Mouse (Mus musculus) kidney, postnatal 25 days (tissue): Measurements from ENCODE around the gene 4930438A08Rik.
A peak's percentile ranks its signal among the peaks of the same experiment; 100 is the strongest.
"Not testable (repeated sequence)": the region's sequence is repeated elsewhere in the genome, so short reads cannot be mapped to it uniquely, and the experiment has no call there.

Experiments
- DNase-seq, 2 experiments: peaks; one replicate each; pipeline ENCODE4 v3.0.0; 2021; ENCODE audit warnings: mixed read lengths in 2 of 2

4930438A08Rik gene

DNA sequence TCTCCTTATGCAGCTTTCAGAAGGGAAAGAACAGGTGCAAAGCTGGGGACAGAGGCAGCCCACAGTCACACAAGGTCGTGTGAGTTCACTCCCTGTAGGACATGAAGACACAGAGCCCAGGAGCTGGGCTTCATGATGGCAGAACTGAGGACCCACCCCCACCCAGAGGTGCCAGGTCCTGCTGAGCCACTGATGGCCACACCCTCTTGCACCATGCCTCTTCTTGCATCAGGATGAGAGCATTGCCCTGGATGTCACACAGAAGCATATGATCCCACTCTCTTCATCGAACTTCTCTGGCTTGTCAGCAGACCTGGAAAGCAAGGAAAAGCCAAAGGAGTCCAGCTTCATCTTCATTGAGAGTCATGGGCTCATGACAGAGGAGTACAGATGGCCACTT, at the start of gene 4930438A08Rik:
Gene 4930438A08Rik (plus strand): TSS at position 228 of the 400 bp plus-strand sequence.
- DNase-seq, result no peak

DNA sequence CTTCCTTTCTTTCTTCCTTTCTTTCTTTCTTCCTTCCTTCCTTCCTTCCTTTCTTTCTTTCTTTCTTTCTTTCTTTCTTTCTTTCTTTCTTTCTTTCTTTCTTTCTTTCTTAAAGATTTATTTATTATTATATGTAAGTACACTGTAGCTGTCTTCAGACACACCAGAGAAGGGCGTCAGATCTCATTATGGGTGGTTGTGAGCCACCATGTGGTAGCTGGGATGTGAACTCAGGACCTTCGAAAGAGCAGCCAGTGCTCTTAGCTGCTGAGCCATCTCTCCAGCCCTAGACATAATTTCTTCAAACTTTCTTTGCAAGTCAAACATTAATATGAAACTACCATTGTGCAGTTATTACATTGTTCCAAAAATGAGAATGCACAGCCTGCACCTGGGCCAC, 49.7 kb upstream of the 4930438A08Rik start:
- not testable (repeated sequence) for DNase-seq

DNA sequence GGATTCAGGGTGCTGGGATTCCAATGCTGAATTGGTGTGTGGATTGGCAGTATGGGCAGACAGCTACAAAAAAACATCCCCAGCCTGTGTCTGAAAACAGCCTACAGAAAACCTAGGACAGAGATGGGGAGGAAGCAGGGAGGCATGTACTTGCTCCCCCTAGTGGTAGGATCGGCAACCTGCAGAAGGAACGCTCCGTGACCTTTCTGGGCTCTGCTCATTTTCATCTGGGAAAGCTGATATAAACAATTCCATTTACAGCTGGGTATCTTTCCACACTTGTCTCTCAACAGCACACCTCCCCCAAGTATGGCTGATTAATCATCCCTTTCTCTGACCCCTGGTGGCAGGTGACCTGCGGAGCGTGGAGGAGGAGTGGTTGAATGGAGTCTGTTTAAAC, 48.9 kb upstream of the 4930438A08Rik start:
- peak; percentile 76 to 85 for DNase-seq

DNA sequence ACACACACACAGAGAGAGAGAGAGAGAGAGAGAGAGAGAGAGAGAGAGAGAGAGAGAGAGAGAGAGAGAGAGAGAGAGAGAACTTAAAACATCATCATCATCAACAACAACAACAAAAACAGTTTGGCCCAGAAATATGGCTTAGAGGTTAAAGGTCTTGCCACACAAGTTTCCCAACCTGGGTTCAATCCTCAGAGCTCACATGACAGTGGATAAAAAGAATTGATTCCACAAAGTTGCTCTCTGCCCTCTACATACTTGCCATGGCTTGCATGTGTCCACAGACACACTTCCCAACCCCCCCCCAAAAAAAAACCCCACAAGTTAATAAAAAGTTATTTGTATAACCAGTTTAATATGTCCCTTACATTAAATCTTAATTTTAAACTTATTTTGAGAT, 48.2 kb upstream of the 4930438A08Rik start:
- no peak for DNase-seq

DNA sequence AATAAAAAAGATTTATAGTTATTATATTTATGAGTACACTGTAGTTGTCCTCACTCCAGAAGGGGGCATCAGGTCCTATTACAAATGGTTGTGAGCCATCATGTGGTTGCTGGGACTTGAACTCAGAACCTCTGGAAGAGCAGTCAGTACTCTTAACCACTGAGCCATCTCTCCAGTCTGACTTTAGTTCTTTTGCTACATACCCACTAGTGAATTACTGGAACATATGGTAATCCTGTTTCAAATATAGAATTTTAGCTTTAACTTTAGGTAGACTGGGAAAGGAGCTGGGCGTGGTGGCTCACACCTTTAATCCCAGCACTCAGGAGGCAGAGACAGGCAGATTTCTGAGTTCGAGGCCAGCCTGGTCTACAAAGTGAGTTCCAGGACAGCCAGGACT, 46.6 kb upstream of the 4930438A08Rik start:
- DNase-seq, result not testable (repeated sequence)

DNA sequence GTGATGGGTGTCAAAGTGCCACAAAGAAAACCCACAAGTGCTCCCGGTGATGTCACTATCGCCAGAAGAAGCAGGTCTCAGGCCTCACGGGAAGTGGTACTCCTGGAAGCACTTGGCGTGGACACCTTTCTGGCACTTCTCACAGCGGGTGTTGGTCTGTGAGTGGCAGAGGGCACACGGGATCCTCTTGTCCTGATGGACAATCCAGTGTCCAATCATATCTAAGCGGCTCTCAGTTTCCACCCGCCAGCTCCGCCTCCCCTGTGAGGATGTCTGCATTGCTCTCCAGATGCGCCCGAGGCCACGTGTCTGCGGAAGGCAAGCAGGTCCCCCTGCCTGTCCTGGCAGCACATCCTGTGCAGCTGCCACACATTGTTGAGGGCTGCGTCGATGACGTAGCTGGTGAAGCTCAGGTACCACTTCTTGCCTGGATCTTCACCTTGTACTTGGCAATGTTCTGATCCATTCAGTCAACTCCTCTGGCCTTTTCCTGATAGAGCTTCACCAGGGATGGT, 44.1 kb upstream of the 4930438A08Rik start:
- no peak for DNase-seq

DNA sequence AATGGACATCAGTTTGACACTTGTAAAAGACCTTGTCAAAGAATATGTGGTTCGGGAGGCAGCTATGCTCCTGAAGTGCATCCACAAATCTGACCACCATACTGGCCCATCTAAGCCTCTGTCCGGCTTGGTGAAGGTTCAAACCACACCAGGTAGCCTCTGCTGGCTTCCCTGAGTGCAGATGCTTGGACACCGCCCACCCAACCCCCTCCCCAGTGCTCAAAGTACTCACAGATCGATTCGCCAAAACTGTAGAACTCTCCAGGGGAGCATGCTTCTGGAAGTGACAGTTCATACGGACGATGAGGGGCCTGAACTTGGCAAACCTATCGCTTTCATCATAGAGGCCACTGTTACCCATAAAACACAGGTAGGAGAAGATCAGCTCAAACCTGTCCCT, 43.4 kb upstream of the 4930438A08Rik start:
- no peak for DNase-seq

DNA sequence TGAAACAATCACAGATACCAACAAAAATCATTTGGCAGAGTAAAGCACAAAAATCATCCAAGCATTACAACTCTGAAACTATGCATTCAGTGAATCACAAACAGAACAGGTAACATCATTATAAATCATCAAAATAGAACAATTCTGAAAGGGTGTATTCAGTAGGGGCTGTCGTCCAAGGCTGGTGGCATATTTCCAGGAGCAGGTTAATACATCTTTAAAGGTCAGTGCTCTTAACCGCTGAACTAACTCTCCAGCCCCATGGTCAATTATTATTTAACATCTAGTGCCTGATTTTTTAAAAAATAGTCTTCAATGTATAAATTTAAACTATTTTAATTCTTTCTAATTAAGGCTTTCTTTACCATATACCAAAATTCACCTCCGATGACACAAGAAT, 40.0 kb upstream of the 4930438A08Rik start:
- DNase-seq, result peak; percentile 41 to 51

DNA sequence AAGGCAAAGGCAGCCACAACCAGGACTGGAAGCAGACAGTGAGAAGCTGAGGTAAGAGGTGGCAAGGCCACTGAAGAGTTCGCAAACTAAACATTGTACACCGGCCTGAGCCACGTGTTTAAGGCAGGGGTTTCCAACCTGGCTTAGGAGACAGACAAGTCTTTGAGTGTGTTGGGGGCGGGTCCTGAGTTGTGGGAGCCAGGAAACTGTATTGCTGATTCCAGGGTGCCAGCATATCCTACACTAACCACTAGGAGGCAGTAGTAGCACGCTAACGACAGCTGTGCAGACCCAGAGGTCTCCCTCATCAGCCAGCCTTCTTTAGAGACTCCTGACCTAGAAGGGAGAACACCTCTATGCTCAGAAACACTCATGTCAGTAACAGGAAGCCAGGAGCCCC, 39.4 kb upstream of the 4930438A08Rik start:
- peak; percentile 60 to 67 for DNase-seq

DNA sequence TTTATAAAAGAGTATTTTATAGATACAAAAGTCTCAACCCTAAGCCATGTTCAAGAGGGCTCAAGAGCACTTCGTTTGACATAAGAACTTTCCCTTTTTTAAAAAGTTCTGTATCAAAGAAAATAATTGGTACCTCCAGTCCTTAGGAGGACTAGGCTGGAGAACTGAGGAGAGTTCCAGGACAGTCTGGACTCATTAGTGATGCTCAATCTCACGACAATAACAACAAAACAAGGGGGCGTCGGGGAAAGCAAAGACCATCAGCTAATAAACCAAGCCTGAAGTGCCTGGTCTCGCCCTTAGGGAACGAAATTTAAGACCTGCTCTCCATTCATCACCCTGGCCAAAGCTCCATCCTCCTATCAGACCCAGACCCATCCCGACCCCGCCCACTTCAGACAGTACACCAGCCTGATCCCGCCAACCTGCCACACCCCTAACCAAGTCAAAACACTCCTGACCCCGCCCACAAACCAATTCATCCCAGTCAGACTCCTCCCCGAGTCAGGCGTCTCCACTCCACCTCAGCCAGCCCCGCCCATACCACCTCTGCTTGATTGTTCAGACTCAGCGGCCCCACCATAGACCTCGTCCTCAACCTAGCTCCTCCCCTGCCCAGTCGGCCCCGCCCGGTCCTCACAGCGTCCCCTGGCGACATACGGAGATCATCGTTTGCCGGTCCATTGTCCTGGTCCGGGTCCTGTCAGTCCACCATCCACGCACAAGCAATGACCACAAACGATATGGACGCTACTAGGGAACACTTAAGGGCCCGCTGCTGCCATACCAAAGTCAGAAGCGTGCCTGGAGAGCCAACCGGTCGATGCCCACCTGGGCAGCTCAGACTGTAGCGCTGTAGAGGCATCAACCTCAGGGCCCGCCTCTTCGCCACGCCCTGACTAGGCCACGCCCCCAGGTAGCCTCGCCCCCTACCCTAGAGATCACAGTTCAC, 35.5 kb upstream of the 4930438A08Rik start:
- DNase-seq, result peak; percentile 76 to 86

DNA sequence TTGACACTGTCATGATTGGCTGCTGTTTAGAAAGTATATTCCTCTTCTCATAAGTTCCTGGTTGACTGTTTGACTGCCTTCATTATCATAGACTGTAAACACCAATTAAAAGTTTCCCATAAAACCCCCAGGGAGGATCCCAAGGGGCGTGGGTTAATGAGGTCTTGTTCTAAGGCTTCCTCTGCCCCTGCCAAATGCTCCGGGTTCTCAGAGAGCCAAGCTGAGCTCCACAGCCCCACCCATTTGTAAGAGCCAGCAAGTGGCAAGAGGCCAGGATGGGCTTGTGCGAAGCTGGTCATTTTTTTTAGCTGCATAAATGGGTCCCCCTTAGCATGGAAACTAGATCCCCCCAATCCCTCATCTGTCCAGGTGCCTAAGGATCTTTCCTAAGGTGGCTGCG, 27.3 kb upstream of the 4930438A08Rik start:
- no peak for DNase-seq

DNA sequence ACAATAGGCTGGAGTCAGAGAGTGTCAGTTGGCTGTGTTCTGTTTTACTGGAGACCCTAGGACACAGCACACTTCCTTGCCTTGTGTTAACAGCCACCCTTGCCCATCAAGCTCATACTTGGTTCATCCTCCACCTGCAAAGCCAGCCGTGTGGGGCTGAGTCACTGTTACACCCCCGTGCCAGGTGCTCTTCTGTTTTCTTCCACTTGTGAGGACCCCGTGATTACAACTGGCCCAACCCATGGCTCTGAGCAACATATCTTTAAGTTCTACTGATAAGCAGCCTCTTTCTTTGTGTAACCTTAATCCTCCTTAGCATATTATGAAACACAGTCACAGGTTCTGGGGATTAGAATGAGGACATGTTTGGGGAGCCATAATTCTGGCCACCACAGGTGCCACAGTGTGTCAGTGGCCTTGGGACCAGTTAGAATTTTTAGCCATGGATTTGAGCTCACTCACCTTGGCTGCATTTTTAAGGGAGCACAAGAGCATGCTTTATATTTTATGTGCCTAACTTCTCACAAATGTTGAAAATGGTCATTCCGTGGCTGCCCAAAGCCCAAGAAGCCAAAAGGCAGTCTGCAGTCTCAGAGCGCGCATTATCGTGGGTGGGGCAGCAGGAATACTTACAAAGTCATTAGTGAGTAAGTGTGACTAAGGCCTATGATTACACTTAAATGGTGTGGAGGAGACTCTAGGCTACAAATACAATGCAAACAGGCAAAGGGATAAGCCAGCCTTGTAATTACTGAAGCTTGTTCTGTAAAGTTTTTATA, 25.2 kb upstream of the 4930438A08Rik start:
- DNase-seq, result no peak

DNA sequence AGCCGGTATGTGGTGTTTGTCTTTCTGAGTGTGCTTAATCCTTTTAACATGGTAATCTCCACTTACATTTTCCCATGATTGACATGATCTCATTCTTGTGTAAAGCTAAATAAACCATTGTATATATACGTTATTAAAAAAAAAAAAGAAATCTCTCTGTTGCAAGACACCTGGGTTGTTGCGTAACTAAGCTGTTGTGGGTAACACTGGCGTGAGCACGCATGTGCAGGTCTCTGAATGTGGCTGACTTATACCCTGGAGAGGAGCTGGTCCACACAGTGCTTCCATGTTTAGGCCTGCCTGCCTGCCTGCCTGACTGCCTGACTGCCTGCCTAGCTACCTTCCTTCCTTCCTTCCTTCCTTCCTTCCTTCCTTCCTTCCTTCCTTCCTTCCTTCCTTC, 24.0 kb upstream of the 4930438A08Rik start:
- no peak for DNase-seq

DNA sequence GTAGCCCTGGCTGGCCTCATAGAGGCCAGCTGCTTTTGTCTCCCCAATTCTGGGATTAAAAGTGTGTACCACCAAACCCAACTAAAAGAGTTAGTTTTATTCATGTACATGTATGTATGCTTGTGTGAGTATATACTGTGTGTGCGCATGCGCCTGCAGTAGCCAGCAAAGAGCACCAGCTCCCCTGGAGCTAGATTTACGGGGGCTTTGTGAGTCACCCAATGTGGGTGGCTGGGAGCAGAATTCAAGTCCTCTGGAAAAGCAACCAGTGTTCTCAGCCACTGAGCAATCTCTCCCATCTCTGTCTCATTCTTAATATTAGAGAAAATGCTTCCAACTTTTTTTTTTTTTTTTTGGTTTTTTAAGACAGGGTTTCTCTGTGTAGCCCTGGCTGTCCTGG, 20.2 kb upstream of the 4930438A08Rik start:
- no peak for DNase-seq

DNA sequence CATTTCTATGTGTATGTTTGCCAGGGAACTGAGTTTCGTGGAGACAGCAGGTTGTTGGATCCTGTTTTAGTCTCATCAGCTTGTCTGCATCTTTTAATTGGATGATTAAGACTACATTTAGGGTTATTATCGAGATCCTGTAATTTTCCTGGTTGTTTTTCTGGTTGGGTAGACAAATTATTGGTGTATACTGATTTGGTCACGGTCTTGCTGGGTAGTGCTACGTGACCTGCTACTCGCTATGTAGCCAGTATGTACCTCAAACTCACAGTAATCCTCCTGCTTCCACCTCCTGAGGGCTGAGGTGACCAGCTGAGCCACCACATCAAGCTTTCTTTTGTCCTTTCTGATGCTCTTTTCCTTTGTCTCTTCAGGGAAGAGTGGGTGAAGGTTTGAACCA, 16.8 kb upstream of the 4930438A08Rik start:
- no peak for DNase-seq

DNA sequence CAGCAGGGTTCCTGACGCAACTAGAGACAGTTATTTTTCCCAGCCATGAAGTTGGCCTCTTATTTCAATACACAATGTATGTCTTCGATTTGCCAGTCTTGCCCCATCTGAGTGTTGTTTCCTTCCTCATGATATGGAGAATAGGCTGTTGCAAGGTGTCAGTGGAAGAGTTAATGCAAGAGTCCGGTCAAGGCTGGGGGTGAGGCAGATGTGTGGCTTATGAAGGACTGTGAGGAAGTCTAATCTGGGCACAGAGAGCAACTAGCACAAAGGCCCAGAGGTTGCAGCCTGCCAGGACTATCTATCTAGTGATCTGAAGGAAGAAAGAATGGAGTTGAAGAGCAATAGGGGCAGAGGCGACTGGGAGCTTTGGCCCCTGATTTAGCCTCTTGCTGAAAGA, 14.4 kb upstream of the 4930438A08Rik start:
- DNase-seq, result no peak

DNA sequence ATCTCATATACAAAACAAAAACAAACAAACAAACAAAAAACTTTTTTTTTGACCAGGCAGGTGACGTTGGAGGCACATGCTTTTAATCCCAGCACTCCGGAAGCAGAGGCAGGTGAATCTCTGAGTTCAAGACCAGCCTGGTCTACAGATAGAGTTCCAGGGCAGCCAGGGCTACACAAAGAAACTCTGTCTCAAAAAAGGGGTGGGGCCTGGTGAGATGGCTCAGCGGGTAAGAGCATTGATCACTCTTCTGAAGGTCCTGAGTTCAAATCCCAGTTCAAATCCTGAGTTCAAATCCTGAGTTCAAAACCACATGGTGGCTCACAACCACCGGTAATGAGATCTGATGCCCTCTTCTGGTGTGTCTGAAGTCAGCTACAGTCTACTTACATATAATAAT, 12.8 kb upstream of the 4930438A08Rik start:
- DNase-seq, result no peak

DNA sequence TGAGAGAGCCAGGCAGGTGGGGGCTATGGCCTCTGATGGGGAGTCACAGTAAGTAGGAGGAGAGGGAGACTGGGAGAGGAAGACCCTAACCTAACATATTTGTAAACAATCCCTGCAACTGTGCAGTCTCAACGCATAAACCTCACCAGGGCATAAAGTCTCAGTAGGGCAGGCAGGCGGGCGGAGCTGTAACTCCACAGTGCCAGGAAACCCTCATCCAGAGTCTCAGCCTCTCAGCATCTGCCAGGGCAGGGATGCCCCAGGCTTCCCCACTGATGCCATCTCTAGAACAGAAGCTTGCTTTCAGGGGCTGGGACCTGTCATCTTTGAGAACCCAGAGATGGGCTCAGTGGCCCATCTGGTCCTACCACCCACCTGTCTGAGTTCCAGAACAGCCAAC, 12.3 kb upstream of the 4930438A08Rik start:
- DNase-seq, result no peak

DNA sequence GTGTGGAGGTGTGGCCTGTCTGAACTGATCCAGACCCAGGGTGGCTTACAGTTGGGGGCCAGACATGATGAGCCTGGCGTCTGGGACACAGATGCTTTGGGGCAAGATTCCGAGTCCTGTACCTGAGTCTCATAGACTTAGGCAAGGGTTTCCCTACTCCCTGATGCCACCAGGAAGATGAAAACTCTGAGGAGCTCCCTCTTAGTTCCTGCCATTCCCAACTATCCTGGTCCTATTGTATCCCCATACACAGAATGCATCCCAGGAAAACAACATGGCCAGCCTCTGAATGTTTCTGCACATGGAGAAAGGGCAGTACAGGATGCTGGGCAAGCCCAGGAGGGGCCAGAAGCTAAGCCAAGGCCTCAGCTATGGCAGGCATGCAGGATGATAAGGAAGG, 11.1 kb upstream of the 4930438A08Rik start:
- DNase-seq, result no peak

DNA sequence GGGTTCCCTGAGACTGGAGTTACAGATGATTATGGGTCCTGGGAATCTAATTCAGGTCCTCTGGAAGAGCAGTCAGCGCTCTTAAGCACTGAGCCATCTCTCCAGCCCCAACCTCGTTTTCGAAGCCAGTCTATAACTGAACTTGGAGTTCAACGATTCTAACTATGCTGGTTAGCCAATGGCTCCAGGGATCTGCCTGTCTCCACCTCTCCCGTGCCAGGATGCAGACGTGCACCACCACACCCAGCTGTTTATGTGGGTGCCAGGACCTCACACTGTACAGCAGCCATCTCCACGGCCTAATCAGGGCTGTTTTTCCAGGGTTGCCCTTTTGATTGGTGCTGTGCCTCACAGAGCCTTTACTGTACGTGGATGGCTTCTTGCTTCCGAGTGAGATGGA, 10.1 kb upstream of the 4930438A08Rik start:
- DNase-seq, result no peak

DNA sequence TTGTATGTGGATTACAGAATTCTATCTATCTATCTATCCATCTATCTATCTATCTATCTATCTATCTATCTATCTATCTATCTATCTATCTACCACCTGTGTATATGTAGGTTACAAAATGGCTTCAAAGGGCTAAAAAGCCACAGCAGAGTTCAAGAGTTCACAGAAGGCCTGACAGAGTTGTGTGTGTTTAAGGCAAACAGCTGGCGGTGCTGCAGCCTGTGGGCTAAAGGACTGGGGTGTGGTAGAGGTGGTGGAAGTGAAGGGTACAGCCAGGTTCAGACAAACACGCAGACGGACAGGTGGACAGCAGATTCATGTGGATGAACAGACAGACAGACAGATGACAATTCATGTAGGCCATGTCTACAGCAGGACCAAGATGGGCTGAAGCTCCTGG, 6.3 kb upstream of the 4930438A08Rik start:
- DNase-seq, result no peak

DNA sequence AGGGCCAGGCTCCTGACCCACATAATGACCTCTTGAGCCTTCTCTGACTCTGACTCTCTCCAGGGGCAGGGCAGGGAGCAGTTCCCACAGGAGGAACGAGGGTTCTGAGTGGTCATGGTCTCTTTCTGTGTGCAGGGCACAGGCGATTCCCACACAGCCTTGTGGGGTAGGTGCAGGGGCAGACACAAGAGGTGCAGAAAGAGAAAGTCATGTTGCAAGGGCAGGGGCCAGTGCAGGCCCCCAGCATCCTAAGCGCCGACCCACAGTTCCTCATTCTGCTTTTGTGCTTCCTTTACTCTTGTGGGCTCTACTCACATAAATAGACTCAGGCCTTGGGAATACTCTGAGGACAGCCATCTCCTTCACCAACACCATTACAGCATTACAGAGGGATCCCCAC, 1.2 kb downstream of the 4930438A08Rik start:
- DNase-seq, result no peak

DNA sequence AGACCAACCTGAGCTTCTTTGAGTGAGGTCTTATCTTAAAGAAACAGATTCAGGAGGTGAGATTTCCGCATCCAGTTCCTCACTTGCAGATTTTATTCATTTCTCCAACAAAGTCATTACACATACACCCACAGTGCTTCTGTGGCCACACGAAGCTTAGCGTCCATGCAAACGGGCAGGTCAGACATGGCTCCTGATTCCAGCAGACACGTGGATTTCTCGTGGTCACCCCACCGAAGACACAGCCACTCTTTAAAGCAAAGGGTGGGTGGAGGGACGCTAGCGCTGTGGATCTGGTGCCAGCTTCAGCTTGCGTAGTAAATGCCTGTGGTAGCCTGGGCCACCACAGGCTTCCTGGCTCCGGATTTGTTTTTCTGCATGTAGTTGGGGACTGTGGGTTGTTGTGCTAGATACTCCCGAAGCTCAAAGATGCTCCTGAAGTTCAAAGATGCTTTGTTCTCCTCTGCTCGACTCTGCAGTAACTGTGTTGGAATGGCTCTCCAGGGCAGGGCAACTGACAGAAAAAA, 7.4 kb downstream of the 4930438A08Rik start:
- no peak for DNase-seq
